Mouse (Mus musculus): ENCODE results near the gene Ndufb5.

- no peak for TF ChIP-seq CTCF (IDR thresholded peaks at IDR 0.05; ENCODE audit: low read depth)
- no peak for TF ChIP-seq EP300 (optimal IDR thresholded peaks at IDR 0.05)
Measured at GRCm38 (mm10) chr3:32695583-32695980, 41.2 kb upstream of the Ndufb5 start.

All from stomach, postnatal 0 days (tissue).